Mouse (Mus musculus) testis, adult 2 months (tissue): ENCODE results near the gene Fam168b.

Source experiments
- CTCF ChIP-seq: fragments of 200-500 bp; IDR thresholded peaks from 2 replicates; pipeline ENCODE4 v1.5.1; 2012; ENCODE audit warnings: low read depth, mild to moderate bottlenecking, inconsistent platforms, low read length, moderate library complexity; ENCODE audit not compliant: control insufficient read depth, insufficient read depth, insufficient replicate concordance
- POLR2A ChIP-seq: fragments of 200-500 bp; IDR thresholded peaks from 2 replicates; pipeline ENCODE4 v1.6.1; 2012; ENCODE audit warnings: low read depth, mild to moderate bottlenecking, inconsistent platforms, low read length, moderate library complexity; ENCODE audit not compliant: control insufficient read depth

DNA sequence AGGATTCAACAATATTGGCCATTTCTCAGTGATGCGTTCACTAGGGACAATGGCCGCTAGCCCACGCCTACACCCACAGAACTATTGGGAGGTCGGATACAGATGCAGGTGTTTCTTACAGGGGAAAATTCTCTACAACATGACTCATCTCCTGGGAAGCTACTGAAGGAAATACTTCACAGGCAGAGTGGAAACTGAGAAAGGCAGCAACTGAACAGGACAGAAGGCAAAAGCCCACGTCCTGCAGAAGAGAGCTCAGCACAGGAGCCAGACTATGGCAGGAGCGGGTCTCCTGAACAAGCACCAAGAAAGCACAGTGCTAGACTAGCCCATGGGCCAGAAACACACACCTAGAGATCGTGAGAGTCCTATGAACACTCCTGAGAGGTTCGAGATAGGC is 18.7 kb downstream of the Fam168b start:
- TF ChIP-seq POLR2A (no peak), CTCF (no peak)
